Mouse (Mus musculus) spleen, postnatal 10 days (tissue): ENCODE data around the gene Slc2a9.
A peak's percentile ranks its signal among the peaks of the same experiment; 100 is the strongest.

Experiments
- DNase-seq, 2 experiments: peaks; one replicate each; pipeline ENCODE4 v3.0.0; 2021 to 2022; ENCODE audit warnings: low spot score in 2 of 2

The Slc2a9 gene

DNA sequence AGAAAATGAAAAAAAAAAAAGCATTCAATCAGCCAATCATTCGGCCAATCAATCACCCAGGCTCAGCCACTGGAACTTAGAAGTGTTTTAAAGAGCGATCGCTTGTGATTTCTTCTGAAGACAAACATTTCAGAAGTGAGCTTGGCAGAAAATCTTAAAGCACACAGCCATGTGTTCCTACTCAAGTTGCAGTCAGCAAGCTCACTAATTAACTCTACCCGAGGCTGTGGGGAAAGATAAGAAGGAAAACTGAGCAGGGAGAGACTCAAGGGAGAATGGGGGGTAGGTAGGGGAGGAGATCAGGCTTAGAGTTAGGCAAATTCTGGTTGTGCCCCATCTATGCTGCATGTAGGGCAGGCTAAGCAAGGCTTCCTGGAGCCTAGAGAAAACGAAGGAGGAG, 130.6 kb downstream of the Slc2a9 start:
- no peak for DNase-seq

DNA sequence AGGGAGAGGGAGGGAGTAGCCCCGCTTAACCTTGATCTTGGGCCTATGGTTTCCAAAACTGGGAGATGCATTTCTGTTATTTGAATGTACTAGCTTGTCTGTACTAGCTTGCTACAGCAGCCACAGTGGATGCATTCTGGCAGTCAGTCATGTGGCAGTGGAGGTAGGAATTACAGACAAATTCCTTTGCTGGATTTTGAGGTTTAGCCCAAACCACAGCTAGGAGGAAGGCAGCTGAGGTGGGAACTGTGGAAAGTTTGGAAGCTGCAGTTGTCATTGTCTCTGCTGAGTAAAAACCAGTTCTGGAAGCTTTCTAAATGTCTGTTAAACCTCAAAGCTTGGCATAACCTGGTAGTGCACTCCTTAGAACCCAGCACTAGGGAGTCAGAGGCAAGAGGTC, 131.6 kb downstream of the Slc2a9 start:
- no peak for DNase-seq

DNA sequence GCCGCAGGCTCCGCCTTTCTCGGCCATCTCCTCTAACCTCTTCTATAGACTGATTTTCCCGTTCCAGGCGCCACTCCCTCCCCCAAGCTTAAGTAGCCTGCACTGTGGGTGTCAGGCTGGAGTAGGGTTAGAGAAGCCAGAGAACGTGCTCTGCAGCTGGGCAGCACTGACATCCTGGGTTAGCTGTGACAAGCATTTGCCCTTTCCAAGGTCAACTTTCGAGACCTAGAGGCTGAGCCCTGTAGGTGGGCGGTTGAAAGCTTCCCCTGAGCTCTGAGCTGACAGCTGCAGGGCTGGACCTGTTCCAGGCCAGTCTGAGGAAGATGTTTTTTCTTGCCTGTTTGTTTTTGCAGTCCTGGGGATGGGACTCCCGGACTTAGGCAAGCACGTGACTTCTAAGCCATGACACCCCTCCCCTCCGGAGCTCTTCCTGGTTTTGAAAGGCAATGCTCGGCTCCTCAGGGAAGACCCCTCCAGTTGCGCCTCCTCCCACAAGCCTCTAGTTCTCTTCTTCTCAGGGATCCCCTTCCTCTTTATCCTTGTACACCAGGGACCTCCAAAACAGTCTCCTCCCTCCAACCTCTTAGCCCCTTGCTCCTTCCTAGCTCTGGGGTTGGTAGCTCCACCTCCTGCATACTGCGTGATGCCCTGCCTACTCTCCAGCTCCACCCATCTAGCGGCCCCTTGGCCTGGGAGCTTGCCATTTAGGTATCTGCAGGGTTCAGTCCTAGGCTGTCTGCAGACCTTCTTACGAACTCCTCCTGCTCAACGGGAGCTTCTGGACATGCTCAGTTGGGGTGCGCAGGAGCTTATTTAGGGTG, 136.1 kb downstream of the Slc2a9 start:
- DNase-seq = peak in 1 of 2 experiments; percentile 18

DNA sequence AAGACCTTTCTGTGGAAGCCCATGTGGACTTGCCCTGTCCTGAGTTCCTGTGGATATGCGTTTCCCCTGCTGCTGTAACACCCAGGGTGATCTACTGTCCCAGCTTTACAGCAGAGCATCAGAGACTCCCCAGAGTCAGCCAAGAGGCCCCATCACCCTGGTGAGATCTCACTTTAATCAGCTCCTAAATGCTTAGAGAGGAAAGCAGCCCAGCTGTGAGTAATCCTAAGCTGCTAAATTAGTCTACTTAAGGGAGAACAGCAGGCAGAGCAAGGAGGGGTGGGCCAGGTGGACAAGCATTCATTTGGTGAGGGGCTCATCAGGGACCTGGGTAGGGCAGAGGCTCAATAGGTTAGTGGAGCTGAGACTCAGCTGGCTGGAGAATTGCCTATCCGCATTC, 137.4 kb downstream of the Slc2a9 start:
- DNase-seq = no peak

DNA sequence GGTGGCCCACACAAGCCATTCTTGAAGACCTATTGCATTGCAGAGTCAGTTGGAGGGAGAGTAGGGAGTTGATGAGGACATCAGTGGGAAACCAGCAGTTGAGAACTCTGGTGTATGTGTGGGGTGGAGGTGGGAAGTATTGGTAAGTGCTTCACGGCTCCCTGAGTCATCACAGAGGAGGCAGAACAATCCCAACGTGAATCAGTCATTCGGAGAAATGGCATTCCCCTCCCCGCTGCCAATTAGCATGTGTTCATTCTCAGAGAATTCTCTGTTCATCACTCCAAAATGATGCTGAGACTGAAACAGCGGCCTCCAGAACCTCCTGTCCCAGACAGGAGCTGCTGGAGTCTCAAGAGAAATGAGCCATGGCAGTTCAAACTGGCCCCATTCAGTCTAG, 138.5 kb downstream of the Slc2a9 start:
- DNase-seq = no peak

DNA sequence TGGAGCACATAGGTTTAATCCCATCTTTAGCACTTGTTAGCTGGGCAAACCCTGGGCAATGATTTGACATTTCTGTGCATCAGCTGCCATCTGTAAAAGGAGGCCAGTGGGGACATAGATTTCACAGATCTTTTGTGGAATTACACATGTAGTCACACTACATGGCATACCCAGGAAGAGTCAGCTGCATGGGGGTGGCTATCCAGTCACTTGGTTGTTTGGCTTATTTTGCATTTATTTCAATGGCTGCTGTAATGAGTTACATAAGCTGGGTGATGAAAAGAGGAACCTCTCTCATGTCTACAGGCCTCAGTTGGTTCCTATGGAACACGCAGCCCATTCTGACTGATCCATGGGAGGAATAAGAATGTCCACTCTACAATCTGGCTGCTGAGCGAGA, 143.2 kb downstream of the Slc2a9 start:
- no peak for DNase-seq

DNA sequence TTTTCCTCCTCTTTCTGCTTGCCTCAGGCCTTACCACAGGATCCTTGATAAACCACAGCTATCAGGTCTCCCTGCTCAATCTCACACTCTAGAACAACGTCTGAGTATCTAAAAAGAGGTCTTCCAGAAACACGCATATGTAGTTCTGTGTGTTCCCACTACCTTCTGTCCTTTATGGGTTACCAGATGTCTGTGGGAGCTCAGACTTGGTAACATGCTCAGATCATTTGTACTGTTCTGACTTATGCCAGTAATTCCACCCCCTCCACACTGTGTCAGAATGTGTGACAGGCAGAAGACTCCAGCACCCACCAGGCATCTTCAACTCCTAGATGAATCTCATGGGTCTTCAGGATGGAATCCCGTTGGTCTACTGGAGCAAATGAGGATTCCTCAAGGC, 146.0 kb downstream of the Slc2a9 start:
- no peak for DNase-seq

DNA sequence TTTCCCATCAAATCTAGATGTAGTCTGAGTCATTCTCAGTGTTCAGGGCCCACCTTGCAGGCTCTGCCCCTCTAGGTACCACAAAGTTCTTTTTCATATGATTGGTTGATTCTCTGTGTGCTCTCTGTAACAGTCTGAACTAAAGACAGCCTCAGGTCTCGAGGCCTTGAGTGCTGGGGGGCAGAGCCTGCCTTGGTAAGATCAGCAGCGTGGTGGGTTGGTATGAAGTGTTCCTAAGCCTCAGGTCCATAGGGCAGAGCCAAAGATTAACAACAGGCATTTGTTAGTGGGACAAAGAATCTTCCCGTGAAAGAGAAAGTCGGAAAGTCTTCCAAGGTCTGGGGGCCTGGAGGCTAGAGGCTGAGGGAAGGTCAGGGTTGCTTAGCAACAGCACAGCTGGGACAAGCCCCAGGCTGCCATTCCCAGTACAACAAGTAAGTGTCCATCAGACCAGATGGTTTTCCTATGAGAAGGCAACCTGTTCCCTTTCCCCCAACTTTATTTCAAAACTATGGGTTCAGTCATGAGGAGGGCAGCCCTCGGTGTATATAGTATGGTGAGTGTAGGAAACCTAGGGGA, 152.5 kb downstream of the Slc2a9 start:
- no peak for DNase-seq

DNA sequence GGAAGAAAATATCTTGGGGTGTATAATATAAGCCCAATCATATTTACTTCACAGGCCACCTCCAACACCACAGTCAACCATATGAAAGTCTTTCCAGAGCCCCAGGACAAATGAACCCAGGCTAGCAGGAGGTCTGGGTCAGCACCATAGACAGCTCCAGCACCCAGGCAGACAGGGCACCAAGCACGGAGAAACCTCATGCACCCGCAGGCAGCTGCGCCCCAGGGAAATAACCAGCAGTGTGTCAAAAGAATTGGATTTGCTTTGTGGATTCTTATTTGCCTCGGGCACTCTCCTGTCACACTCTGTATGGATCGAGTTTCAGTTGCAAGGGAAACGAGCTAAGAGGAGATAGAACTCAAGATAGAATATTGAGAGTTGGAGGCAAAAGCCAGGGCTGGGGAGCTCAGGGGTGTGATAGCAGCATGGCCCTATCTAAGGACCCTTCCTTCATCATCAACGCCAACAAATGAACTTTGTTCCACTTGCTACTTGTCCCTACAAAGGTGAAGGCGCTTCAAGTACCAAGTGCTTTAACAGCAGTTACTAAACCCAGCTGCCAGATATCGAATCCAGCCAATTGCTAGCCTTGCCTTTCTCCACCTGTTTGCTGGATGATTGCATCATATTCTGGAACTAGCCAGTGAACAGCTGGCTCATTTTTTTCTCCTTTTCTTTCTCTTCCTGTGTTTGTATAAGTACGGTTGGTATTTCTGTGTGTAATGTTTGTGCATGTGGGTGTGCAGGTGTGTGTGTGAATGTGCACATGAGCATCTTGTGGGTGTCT, 156.1 kb downstream of the Slc2a9 start:
- DNase-seq = peak in 1 of 2 experiments; percentile 33

DNA sequence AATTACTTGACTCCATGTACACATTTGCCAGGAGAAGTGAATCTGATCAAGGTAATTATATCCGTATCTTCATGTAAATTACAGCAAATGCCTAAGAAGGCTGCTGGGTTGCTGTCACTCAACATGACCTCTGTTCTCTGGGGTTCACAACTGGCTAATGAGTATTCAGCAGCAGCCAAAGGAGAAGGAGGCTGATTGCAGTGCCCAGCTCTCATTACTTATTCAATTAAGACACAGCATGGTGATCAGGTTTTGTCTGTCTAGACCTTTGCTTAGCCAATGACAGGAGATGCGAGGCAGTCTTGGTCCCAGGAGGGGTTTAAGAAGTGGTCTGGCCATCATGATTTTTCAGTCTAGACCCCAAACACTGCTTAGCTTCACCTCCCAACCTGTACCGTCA, 159.8 kb downstream of the Slc2a9 start:
- no peak for DNase-seq

DNA sequence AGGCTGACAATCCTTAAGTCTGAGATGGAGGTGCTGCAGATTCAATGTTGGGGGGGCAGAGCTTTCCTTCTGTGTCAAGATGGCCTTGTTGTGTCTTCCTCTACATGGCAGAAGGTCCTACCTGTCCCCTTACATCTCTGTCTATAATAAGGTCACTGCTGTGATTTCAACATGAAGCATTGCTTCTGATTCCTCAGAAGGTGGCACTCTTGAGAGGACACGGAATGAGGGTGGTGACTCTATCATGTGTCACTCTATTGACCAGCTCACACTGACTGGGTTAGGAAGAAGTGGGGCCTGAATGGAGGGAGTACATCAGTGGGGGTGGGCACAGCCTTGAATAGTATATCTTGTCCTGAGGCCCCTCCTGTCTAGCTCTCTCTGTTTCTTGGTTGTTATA, 168.4 kb downstream of the Slc2a9 start:
- no peak for DNase-seq

DNA sequence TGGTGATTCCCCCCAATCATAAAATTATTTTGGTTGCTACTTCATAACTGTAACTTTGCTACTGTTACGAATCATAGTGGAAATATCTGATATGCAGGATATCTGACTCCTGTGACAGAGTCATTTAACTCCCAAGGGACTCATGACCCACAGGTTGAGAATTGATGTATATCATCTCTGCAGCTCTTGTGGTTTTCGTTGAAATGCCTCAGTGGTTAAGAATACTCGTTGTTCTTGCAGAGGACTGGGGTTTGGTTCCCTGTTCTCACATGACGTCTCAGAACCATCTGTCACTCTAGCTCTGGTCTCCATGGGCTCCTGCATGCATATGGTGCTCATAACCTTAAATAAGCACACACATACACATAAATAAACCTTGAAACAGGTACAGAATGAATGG, 169.6 kb downstream of the Slc2a9 start:
- DNase-seq = no peak

DNA sequence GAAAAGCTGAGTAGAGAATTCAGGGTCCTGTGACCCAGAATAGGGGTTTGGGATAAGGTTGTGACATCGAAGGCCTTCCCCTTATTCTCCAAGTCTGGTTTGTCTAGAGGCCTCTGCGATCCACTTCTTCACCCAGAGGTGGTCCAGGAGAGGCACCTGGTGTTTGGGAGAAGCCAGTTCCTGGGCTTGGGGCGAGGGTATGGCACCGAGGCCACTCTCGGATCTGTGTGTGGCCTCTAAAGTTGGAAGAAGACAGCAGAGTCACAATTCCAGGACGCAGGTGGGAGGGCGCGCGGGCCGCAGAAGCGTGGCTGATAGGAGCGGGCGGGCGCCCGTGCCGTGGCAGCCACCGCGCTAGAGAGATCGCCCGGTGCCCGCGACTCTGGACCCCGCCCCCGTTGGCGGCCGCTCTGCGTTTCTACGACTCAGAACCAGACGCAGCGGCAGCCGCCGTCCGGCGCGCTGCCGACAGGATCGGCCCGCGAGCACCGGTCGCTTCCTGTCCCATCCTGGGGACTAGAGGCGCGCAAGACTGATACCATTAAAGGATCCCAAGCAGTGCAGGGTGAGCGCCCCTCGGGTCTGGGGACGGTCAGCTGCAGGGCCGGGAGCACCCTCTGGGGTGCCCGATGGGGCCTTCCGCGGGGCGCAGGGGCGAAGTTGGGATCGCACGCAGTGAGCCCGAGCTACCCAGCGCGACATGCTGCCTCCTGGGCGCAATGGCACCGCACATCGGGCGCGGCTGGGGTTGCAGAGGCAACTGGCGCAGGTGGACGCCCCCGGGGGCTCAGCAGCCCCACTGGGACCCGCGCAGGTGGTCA, 183.8 kb downstream of the Slc2a9 start, which contains the start of gene Drd5:
Drd5 (plus strand) TSS at position 402 of the 821 bp plus-strand sequence.
- DNase-seq = no peak

DNA sequence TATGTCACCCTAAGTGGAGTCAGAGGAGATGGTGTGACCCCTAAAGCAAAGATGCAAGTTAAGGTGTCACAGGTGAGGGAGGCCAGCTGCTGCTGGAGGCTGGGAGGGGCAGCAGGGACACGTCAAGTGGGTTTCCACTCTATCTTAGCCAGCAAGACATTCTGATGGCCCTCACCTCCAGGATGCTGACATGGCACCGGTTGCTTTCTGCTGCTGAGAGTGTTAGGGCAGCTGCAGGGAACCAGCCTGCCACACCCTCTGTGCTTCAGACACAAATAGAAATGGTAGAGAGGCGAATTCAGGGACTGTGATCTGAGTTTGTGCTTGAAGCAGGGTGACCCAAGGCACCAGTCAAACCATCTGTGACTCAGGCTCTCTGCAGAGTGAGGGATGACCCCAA, 193.1 kb downstream of the Slc2a9 start:
- DNase-seq = no peak

DNA sequence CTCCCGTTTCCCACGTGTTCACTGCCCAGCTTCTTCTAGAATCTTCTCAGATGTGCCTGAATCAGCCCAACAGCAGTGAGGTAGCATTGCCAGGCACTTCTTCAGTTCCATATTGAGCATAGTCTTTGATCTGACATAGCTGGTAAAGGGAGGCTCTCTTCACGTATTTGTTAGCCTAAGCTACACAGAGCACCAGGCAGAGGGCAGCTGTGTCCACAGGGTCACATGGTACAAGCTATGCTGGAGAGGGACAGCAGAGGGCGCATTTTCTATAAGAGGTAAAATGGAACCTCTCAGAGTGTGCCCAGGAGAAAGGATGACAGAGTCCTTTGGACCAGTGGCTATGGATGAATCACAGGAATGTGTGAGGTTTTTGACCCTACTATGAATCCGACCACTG, 194.1 kb downstream of the Slc2a9 start:
- peak; percentile 21 to 70 for DNase-seq

DNA sequence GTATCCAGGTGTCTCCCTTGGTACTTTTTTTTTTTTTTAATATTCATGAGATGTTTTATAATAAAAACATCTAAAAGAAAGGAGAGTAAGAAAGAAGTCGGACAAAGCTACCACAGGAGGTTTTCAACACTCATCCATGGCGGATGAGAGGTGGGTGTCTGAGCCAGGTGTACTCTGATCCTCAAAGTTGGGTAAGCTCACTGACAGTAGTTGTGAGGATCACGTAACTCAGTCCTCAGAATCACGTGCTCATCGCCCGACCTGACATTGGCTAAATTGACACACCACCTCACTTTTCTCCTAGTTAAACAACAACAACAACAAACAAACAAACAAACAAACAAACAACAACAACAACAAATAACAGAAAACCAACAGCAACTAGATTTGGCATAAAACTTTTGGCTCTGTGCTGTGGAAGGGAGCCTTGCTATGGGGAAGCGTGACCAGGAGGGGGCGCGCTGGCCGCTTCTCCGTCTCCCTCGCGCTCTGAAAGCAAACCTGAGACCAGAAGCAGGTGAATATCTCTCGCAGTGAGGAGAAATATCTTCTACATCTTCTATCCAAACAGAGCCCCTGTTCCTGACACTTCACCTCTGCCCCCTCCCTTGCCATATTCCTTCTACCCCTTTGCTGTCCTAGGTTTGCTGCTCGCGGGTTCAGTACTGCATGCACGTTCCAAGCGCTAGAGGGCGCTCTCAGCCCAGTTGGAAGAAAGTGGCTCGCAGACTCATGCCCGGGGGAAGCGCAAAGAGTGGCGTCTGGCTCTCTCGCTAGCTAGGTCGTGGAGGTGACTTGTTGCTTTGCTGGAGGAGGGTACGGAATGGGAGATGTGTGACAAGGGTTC, 195.5 kb downstream of the Slc2a9 start:
- peak; percentile 76 to 88 for DNase-seq

DNA sequence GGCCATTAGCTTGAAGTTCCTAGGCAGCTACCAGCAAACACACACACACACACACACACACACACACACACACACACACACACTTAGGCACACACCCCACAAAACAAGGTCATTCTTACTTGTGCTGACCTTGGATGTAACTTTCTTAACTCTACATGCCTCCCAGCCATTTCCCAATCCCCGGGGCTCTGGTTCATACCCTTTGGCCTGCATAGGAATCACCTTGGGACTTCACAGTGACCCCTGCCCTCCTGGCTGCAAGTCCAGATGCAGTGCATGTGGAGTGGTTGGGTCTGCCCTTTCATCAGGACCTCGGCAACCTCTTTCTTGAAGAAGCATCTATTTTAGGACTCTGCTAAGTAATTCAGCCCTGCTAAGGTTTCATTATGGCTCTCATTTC, 197.7 kb downstream of the Slc2a9 start:
- DNase-seq = no peak

DNA sequence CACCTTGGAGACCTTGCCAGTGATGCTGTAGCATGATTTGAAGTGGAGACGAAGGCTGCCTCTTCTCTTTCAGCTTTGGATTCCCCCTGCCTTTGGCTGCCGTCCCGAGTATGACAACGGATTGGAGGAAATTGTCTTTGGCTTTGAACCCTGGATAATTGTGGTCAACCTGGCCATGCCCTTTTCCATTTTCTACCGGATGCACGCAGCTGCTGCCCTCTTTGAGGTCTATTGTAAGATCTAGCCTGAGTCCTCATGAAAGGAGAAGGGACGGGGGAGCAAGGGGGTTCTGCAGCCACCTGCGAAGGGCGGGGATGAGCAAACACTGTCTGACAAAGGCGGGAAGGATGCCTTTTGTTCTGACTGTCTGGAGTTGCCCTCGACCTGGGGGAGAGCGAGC, 200.3 kb downstream of the Slc2a9 start:
- no peak for DNase-seq

DNA sequence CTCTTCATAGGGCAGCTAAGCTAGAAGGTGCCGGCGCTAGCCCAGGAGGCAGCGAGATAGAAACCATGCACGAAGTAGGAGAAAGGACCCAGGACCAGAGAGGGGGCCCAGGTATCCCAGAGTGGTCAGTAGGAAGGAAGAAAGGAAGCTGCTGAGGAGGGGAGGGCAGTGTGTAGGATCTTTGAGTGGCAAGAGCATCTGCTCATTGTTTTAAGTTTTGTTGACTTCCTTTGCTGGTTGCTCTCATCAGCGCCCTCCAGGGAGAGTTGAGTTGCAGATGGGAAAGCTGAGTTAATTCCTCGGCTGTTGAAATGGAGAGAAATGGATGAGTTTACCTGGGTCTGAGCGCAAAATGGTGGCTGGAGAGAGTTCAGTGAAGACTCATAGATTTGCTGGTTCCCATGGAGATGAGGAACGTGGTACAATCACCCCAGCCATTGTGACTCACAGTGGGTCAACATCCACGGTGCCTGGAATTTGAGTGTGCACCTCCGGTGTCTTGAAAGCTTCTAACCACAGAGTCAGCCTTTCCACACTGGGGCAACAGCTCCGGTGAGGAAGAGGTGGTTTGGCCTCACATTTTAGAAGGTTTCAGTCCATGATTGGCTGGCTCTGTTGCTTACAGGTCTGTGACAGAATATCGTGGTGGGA, 201.1 kb downstream of the Slc2a9 start:
- no peak for DNase-seq
